Mouse (Mus musculus) thymus, adult 2 months (tissue): ENCODE results near the gene Pdss2. TPM values are rescaled to one million over a fixed set of nuclear protein-coding genes. Genes with fewer than 3 reads are reported as not detected.

Source experiments
- DNase-seq: peaks from one replicate; pipeline ENCODE4 v3.0.0; 2021
- H3K27ac ChIP-seq: fragments of 200-500 bp; 2 replicates; pipeline ENCODE4 v1.5.1; 2012; ENCODE audit warnings: low read length, control low read depth; ENCODE audit not compliant: control insufficient read depth, insufficient read depth
- H3K27me3 ChIP-seq: fragments of 200-500 bp; 2 replicates; pipeline ENCODE4 v1.6.1; 2012; ENCODE audit warnings: mild to moderate bottlenecking, low read length, moderate library complexity, mixed read lengths; ENCODE audit not compliant: control insufficient read depth, insufficient read depth
- H3K36me3 ChIP-seq: fragments of 200-500 bp; 2 replicates; pipeline ENCODE4 v1.6.1; 2012; ENCODE audit warnings: mild to moderate bottlenecking, low read length, moderate library complexity; ENCODE audit not compliant: control insufficient read depth, insufficient read depth
- H3K4me1 ChIP-seq: fragments of 200-500 bp; replicated peaks from 2 replicates; pipeline ENCODE4 v1.6.1; 2012; ENCODE audit warnings: low read length; ENCODE audit not compliant: control insufficient read depth, insufficient read depth
- H3K4me3 ChIP-seq: fragments of 200-500 bp; 2 replicates; pipeline ENCODE4 v1.5.1; 2012; ENCODE audit warnings: mild to moderate bottlenecking, low read length, control low read depth, moderate library complexity; ENCODE audit not compliant: control insufficient read depth, insufficient read depth
- CTCF ChIP-seq: fragments of 200-500 bp; IDR thresholded peaks from 2 replicates; pipeline ENCODE4 v1.5.1; 2012; ENCODE audit warnings: mild to moderate bottlenecking, control low read depth, low read length, moderate library complexity, borderline replicate concordance; ENCODE audit not compliant: control insufficient read depth, poor library complexity, insufficient read depth; ENCODE audit errors: extremely low read depth
- POLR2A ChIP-seq: fragments of 200-500 bp; IDR thresholded peaks from 2 replicates; pipeline ENCODE4 v1.6.1; 2012; ENCODE audit warnings: mild to moderate bottlenecking, low read length, control low read depth, moderate library complexity; ENCODE audit not compliant: control insufficient read depth, poor library complexity, insufficient read depth; ENCODE audit errors: extremely low read depth
- WGBS: fragments of 180-500 bp; shearing (Covaris S2); methylation state at CpG from one replicate; pipeline ENCODE4 v1.1.7; 2018; 5-methylcytosine and 5-hydroxymethylcytosine counted together
- polyA plus RNA-seq: library from polyadenylated mRNA; depleted of rRNA; stranded (reverse); fragments of >200 nt; gene quantifications from 2 replicates; pipeline ENCODE4 v1.2.3, GENCODE M21; 2012

Pdss2 gene
- polyA plus RNA-seq, 1 experiment, result 10.5 TPM

- DNase-seq, result no peak
- H3K4me1 ChIP-seq, result peaks cover 2% of the 10 kb centered on the region; the same call in 1 of the 2 replicates
- H3K4me3 ChIP-seq, result no peak overlapping the region
- H3K27me3 ChIP-seq, result no peaks in the 10 kb centered on the region
- 92% methylated on average over 9 of the region's 9 CpGs for WGBS
- no peak overlapping the region for H3K27ac ChIP-seq
- TF ChIP-seq POLR2A (no peak), CTCF (no peak)
- no peaks in the 10 kb centered on the region for H3K36me3 ChIP-seq
Observed at GRCm38 (mm10) chr10:43483426-43483995, 262.2 kb downstream of the Pdss2 start.

- WGBS, result 73% methylated on average over 6 of the region's 6 CpGs
- DNase-seq, result no peak
- Histone ChIP-seq H3K27me3 (no peaks in the 10 kb centered on the region), H3K36me3 (no peaks in the 10 kb centered on the region), H3K4me1 (no peaks in the 10 kb centered on the region), H3K27ac (no peak overlapping the region), H3K4me3 (no peak overlapping the region)
- TF ChIP-seq POLR2A (no peak), CTCF (no peak)
Observed at GRCm38 (mm10) chr10:43485751-43486268, 264.5 kb downstream of the Pdss2 start.

GRCm38 (mm10) chr10:43487441-43488010 is 266.2 kb downstream of the Pdss2 start:
- DNase-seq, result no peak
- TF ChIP-seq CTCF (no peak), POLR2A (no peak)
- Histone ChIP-seq H3K27me3 (no peaks in the 10 kb centered on the region), H3K4me3 (no peak overlapping the region), H3K4me1 (no peaks in the 10 kb centered on the region), H3K36me3 (no peaks in the 10 kb centered on the region), H3K27ac (no peak overlapping the region)
- 94% methylated on average over 3 of the region's 3 CpGs for WGBS

- no peaks in the 10 kb centered on the region for H3K36me3 ChIP-seq
- no peaks in the 10 kb centered on the region for H3K4me1 ChIP-seq
- no peak for DNase-seq
- no peak overlapping the region for H3K4me3 ChIP-seq
- H3K27ac ChIP-seq, result no peak overlapping the region
- WGBS, result 94% methylated on average over 4 of the region's 4 CpGs
- TF ChIP-seq CTCF (no peak), POLR2A (no peak)
- H3K27me3 ChIP-seq, result no peaks in the 10 kb centered on the region
Observed at GRCm38 (mm10) chr10:43488258-43488657, 267.0 kb downstream of the Pdss2 start.

- H3K27ac ChIP-seq, result no peak overlapping the region
- TF ChIP-seq CTCF, result no peak
- no peak for TF ChIP-seq POLR2A
- no peak for DNase-seq
- 92% methylated on average over 7 of the region's 7 CpGs for WGBS
- no peaks in the 10 kb centered on the region for H3K27me3 ChIP-seq
- H3K4me1 ChIP-seq, result no peaks in the 10 kb centered on the region
- H3K36me3 ChIP-seq, result no peaks in the 10 kb centered on the region
- H3K4me3 ChIP-seq, result no peak overlapping the region
Observed at GRCm38 (mm10) chr10:43489139-43489538, 267.9 kb downstream of the Pdss2 start.

GRCm38 (mm10) chr10:43489550-43489949 is 268.3 kb downstream of the Pdss2 start:
- Histone ChIP-seq H3K27ac (no peak overlapping the region), H3K27me3 (no peaks in the 10 kb centered on the region), H3K36me3 (no peaks in the 10 kb centered on the region), H3K4me1 (no peaks in the 10 kb centered on the region), H3K4me3 (no peak overlapping the region)
- 90% methylated on average over 6 of the region's 6 CpGs for WGBS
- no peak for DNase-seq
- TF ChIP-seq CTCF (no peak), POLR2A (no peak)
